1 mouse cellular context compared by ENCODE assay signal in the genomic region with DNA sequence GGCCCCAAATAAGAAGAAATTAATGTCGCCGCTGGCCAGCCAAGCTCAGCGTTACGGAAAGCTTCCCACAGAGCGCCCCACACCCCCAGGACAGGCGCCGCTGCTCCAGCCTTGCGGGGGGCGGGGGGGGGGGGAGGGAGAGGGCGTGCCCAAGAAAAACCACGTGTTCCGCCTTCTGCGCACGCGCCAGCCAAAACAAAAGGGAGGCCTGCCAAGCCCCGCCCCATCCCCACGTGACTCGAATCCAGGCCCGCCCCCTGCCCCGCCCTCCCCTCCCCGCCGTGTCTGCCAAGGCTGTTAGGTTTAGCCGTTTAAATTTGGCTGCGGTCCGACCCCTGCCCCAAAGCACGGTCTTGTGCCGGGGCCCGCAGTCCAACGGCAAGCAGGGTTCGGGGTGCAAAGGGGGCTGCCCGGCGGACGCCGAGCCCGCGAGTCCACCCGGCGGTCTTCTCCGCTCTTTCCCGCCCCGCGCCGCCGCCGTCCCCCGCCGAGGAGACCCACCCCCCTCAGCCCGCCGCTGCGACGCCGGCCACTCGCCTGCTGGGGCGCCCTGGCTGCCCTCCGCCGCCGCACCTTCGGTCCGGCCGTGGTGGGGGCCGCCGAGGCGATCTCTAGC.
TF ChIP-seq lines count a peak whose summit lies in the region.

No protein-coding gene starts in this region.

TF ChIP-seq in CH12.LX, 34 proteins besides CTCF, POLR2A, EP300 and RAD21 (continued from another document):
- TF ChIP-seq NRF1 (IDR thresholded peaks at IDR 0.05; ENCODE audit: low read depth, low read length) = peak; percentile 80
- TF ChIP-seq MAX (IDR thresholded peaks at IDR 0.05; ENCODE audit: low read length) = peak; percentile 82; the same call in 1 of the 2 replicates
- peak; percentile 43; the same call in 1 of the 2 replicates for TF ChIP-seq HCFC1 (IDR thresholded peaks at IDR 0.05; ENCODE audit: low read depth, low read length)
- no peak for TF ChIP-seq JUND (conservative IDR thresholded peaks at IDR 0.05; ENCODE audit: low read depth, low read length)
- TF ChIP-seq ZC3H11A (IDR thresholded peaks at IDR 0.05; ENCODE audit: low read depth, low read length) = no peak
- peak; percentile 58 for TF ChIP-seq CHD2 (IDR thresholded peaks at IDR 0.05; ENCODE audit: low read length)
- peak; percentile 31; the same call in 1 of the 2 replicates for TF ChIP-seq SIN3A (IDR thresholded peaks at IDR 0.05; ENCODE audit: low read length)
